18 mouse cellular contexts compared by ENCODE assay signal in the genomic region with DNA sequence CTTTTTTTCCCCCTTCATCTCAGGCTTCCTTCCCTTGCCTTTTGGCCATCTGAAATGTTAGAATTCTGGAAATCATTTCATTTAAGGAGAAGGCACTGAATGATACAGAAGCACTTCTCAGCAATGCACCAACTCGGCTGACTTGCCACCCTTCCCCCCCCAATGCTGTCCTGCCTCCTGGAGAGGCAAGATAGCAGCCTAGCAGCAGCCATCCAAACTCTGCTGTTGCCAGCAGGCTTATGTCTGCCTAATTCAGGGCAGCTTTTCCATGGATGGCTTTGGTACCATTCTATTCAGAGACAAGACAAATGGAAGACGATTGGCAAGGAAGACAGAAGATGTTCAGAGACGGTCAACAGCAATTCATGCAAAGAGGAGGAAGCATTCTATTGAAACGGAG.
A peak's percentile ranks its signal among the peaks of the same experiment; 100 is the strongest.
DNase-seq lines count a peak whose midpoint lies in the region; ATAC-seq lines count a peak whose summit lies in the region.
"Had no signal": no experiment of that assay in that cellular context is flagged by ENCODE, and none has a peak within 500 bp of the region (broad histone marks: within the 10 kb centered on the region; RNA-seq: fewer than 3 reads in every experiment).

No protein-coding gene starts in this region.

- no peaks in the 10 kb centered on the region for H3K9me3 ChIP-seq in midbrain, embryonic 14.5 days (ENCODE audit: control insufficient read depth, low read length)
- H3K9me3 ChIP-seq in midbrain, embryonic 15.5 days: no peaks in the 10 kb centered on the region
- H3K9me3 ChIP-seq: embryonic facial prominence, embryonic 10.5 days; embryonic facial prominence, embryonic 12.5 days; forebrain, embryonic 13.5 days; forebrain, embryonic 15.5 days had no signal

- ATAC-seq in midbrain, embryonic 14.5 days (ENCODE audit: low FRiP score, low TSS enrichment): no peak
- ATAC-seq in midbrain, embryonic 15.5 days (replicated peaks): no peak
- ATAC-seq in megakaryocyte-erythroid progenitor cell, adult 5-6 weeks (replicated peaks; ENCODE audit: low FRiP score, low TSS enrichment, poor library complexity, severe bottlenecking): no peak
- ATAC-seq: forebrain, embryonic 13.5 days; forebrain, embryonic 15.5 days had no signal

- no peak overlapping the region for H3K9ac ChIP-seq in midbrain, embryonic 14.5 days (replicated peaks; ENCODE audit: low read length)
- no peak overlapping the region for H3K9ac ChIP-seq in midbrain, embryonic 15.5 days
- H3K9ac ChIP-seq: embryonic facial prominence, embryonic 12.5 days; forebrain, embryonic 13.5 days; forebrain, embryonic 15.5 days had no signal

- WGBS in midbrain, embryonic 14.5 days: 20% methylated on average over 4 of the region's 4 CpGs
- 24% methylated on average over 4 of the region's 4 CpGs for WGBS in midbrain, embryonic 15.5 days

- H3K27ac ChIP-seq in midbrain, embryonic 14.5 days (replicated peaks; ENCODE audit: low read depth, low read length): no peak overlapping the region
- H3K27ac ChIP-seq in midbrain, embryonic 15.5 days: no peak overlapping the region
- H3K27ac ChIP-seq: embryonic facial prominence, embryonic 10.5 days; embryonic facial prominence, embryonic 12.5 days; forebrain, embryonic 13.5 days; forebrain, embryonic 15.5 days had no signal

- no peaks in the 10 kb centered on the region for H3K4me1 ChIP-seq in midbrain, embryonic 14.5 days (ENCODE audit: control insufficient read depth, insufficient read depth, low read length)
- H3K4me1 ChIP-seq in midbrain, embryonic 15.5 days: no peaks in the 10 kb centered on the region
- H3K4me1 ChIP-seq: embryonic facial prominence, embryonic 10.5 days; embryonic facial prominence, embryonic 12.5 days; forebrain, embryonic 13.5 days; forebrain, embryonic 15.5 days had no signal

- no peaks in the 10 kb centered on the region for H3K27me3 ChIP-seq in midbrain, embryonic 14.5 days (ENCODE audit: control insufficient read depth, insufficient read depth, low read length)
- no peaks in the 10 kb centered on the region for H3K27me3 ChIP-seq in midbrain, embryonic 15.5 days (replicated peaks)
- H3K27me3 ChIP-seq: embryonic facial prominence, embryonic 12.5 days; forebrain, embryonic 13.5 days; forebrain, embryonic 15.5 days had no signal

- no peaks in the 10 kb centered on the region for H3K36me3 ChIP-seq in midbrain, embryonic 14.5 days (ENCODE audit: control insufficient read depth, insufficient read depth, low read length)
- no peaks in the 10 kb centered on the region for H3K36me3 ChIP-seq in midbrain, embryonic 15.5 days (replicated peaks)
- H3K36me3 ChIP-seq: embryonic facial prominence, embryonic 10.5 days; embryonic facial prominence, embryonic 12.5 days; forebrain, embryonic 15.5 days had no signal

- DNase-seq in heart, adult 11 months: peak; percentile 71
- DNase-seq in heart, adult 8-10 months (ENCODE audit: low spot score): no peak
- peak; percentile 11 for DNase-seq in layer of hippocampus, adult 9-11 months
- DNase-seq in layer of hippocampus, postnatal 10 days (ENCODE audit: low spot score in 2 of 2): no peak
- peak; percentile 11 for DNase-seq in midbrain, embryonic 14.5 days
- DNase-seq: adrenal gland, adult 2 months; adrenal gland, postnatal 10 days; adrenal gland, postnatal 25 days; cerebellum, adult 11-12 months; cerebellum, adult 2 months; cerebellum, adult 9-10 months; cerebellum, postnatal 25 days had no signal

- H3K4me3 ChIP-seq in midbrain, embryonic 14.5 days (replicated peaks; ENCODE audit: low read depth, low read length): no peak overlapping the region
- no peak overlapping the region for H3K4me3 ChIP-seq in midbrain, embryonic 15.5 days
- H3K4me3 ChIP-seq: embryonic facial prominence, embryonic 10.5 days; embryonic facial prominence, embryonic 12.5 days; forebrain, embryonic 13.5 days; forebrain, embryonic 15.5 days had no signal

- H3K4me2 ChIP-seq in midbrain, embryonic 14.5 days (ENCODE audit: low read length): no peak overlapping the region
- no peak overlapping the region for H3K4me2 ChIP-seq in midbrain, embryonic 15.5 days
- H3K4me2 ChIP-seq: embryonic facial prominence, embryonic 12.5 days; forebrain, embryonic 13.5 days; forebrain, embryonic 15.5 days had no signal

Comparison
In these comparisons a context has a peak if more than half of its experiments do, and no peak if none do; other contexts are left out.
1. DNase-seq: peak in heart, adult 11 months (single experiment), layer of hippocampus, adult 9-11 months (single experiment) and midbrain, embryonic 14.5 days (single experiment); none in heart, adult 8-10 months (single experiment) and layer of hippocampus, postnatal 10 days (0 of 2).